9 mouse cellular contexts compared by ENCODE assay signal in genomic region chr1:44102939-44103338, GRCm38 (mm10). TPM values are rescaled to one million over a fixed set of nuclear protein-coding genes. Genes with fewer than 3 reads are reported as not detected.
DNase-seq lines count a peak whose midpoint lies in the region; ATAC-seq lines count a peak whose summit lies in the region.
"Had no signal": no experiment of that assay in that cellular context is flagged by ENCODE, and none has a peak within 500 bp of the region (broad histone marks: within the 10 kb centered on the region; RNA-seq: fewer than 3 reads in every experiment).

No protein-coding gene starts in this region.

- H3K4me3 ChIP-seq in embryonic facial prominence, embryonic 14.5 days (ENCODE audit: low read depth, low read length) = peak overlapping the region; percentile 90
- peak overlapping the region; percentile 79 for H3K4me3 ChIP-seq in limb, embryonic 12.5 days (replicated peaks)
- H3K4me3 ChIP-seq in stomach, embryonic 14.5 days (ENCODE audit: low read depth, low read length) = peak overlapping the region; percentile 76

- H3K4me1 ChIP-seq in embryonic facial prominence, embryonic 14.5 days (ENCODE audit: control insufficient read depth, insufficient read depth, low read length) = peaks cover 5% of the 10 kb centered on the region
- H3K4me1 ChIP-seq in limb, embryonic 12.5 days (replicated peaks) = peaks cover 11% of the 10 kb centered on the region
- H3K4me1 ChIP-seq in stomach, embryonic 14.5 days (ENCODE audit: control insufficient read depth, insufficient read depth, low read length) = 0 out of 2 replicates have a peak, but pooled peaks cover 4% of the 10 kb centered on the region

- H3K9ac ChIP-seq in embryonic facial prominence, embryonic 14.5 days (ENCODE audit: low read depth, low read length) = peak overlapping the region; percentile 66; the same call in 1 of the 2 replicates
- H3K9ac ChIP-seq in limb, embryonic 12.5 days (replicated peaks) = peak overlapping the region; percentile 56; the same call in 1 of the 2 replicates
- 0 out of 2 replicates have a peak overlapping the region, but pooled peaks have one; percentile 3 for H3K9ac ChIP-seq in stomach, embryonic 14.5 days (replicated peaks; ENCODE audit: low read depth, low read length)

- H3K4me2 ChIP-seq in embryonic facial prominence, embryonic 14.5 days (ENCODE audit: low read depth, low read length) = peak overlapping the region; percentile 75
- peak overlapping the region; percentile 73 for H3K4me2 ChIP-seq in limb, embryonic 12.5 days
- peak overlapping the region; percentile 62 for H3K4me2 ChIP-seq in stomach, embryonic 14.5 days (replicated peaks; ENCODE audit: low read depth, low read length)

- no peaks in the 10 kb centered on the region for H3K27me3 ChIP-seq in embryonic facial prominence, embryonic 14.5 days (replicated peaks; ENCODE audit: control insufficient read depth, insufficient read depth, low read length)
- no peaks in the 10 kb centered on the region for H3K27me3 ChIP-seq in limb, embryonic 12.5 days
- no peaks in the 10 kb centered on the region for H3K27me3 ChIP-seq in stomach, embryonic 14.5 days (ENCODE audit: control insufficient read depth, insufficient read depth, low read length)

- H3K36me3 ChIP-seq in embryonic facial prominence, embryonic 14.5 days (ENCODE audit: control insufficient read depth, insufficient read depth, low read length) = peaks cover 27% of the 10 kb centered on the region
- peaks cover 36% of the 10 kb centered on the region for H3K36me3 ChIP-seq in limb, embryonic 12.5 days
- peaks cover 14% of the 10 kb centered on the region for H3K36me3 ChIP-seq in stomach, embryonic 14.5 days (ENCODE audit: control insufficient read depth, insufficient read depth, low read length)

- ATAC-seq in embryonic facial prominence, embryonic 14.5 days (ENCODE audit: low read depth) = no peak
- no peak for ATAC-seq in limb, embryonic 12.5 days (ENCODE audit: insufficient number of reproducible peaks, insufficient read depth, low FRiP score, low TSS enrichment, low read depth)
- no peak for ATAC-seq in stomach, embryonic 14.5 days (ENCODE audit: insufficient number of reproducible peaks, insufficient read depth, low FRiP score, low read depth)
- ATAC-seq in monocyte, adult 5-6 weeks (replicated peaks; ENCODE audit: insufficient number of reproducible peaks, low FRiP score, low TSS enrichment, poor library complexity, severe bottlenecking) = no peak

- peak overlapping the region; percentile 82; the same call in 1 of the 2 replicates for H3K27ac ChIP-seq in embryonic facial prominence, embryonic 14.5 days (replicated peaks; ENCODE audit: low read depth, low read length)
- no peak overlapping the region for H3K27ac ChIP-seq in limb, embryonic 12.5 days
- H3K27ac ChIP-seq in stomach, embryonic 14.5 days (ENCODE audit: low read length) = no peak overlapping the region

- no peaks in the 10 kb centered on the region for H3K9me3 ChIP-seq in embryonic facial prominence, embryonic 14.5 days (ENCODE audit: control insufficient read depth, low read length)
- H3K9me3 ChIP-seq in limb, embryonic 12.5 days = no peaks in the 10 kb centered on the region
- no peaks in the 10 kb centered on the region for H3K9me3 ChIP-seq in stomach, embryonic 14.5 days (ENCODE audit: control insufficient read depth, low read depth, low read length)

- WGBS in embryonic facial prominence, embryonic 14.5 days = 12% methylated on average over 5 of the region's 5 CpGs
- 19% methylated on average over 5 of the region's 5 CpGs for WGBS in limb, embryonic 12.5 days
- WGBS in stomach, embryonic 14.5 days = 10% methylated on average over 5 of the region's 5 CpGs

- peak; percentile 9 for DNase-seq in cerebellum, adult 11 months
- no peak for DNase-seq in cerebellum, postnatal 14 days
- DNase-seq in 3T3-L1 (ENCODE audit: low read depth, low spot score) = peak; percentile 27
- no peak for DNase-seq in embryonic facial prominence, embryonic 14.5 days (ENCODE audit: low spot score)
- no peak for DNase-seq in frontal cortex, adult 2 months (ENCODE audit: extremely low spot score in 1 of 2, low spot score in 1 of 2)

RNA-seq across cellular contexts. Expression of gene Tex30, which starts 0.7 kb away (rescaled TPM):
- polyA plus RNA-seq in embryonic facial prominence, embryonic 14.5 days (2014; fragmentation: Nextera tagmentation; extraction: Ambion mirVana) = 61.2 and 66.0 TPM in 2 replicates
- 87.0 and 89.6 TPM in 2 replicates for polyA plus RNA-seq in limb, embryonic 12.5 days (2016; fragmentation: Nextera tagmentation; extraction: Ambion mirVana)
- polyA plus RNA-seq in stomach, embryonic 14.5 days (2014; fragmentation: Nextera tagmentation; extraction: Ambion mirVana) = 73.4 and 77.6 TPM in 2 replicates
- total RNA-seq in monocyte, adult 5-6 weeks (2017) = 18.2 to 32.9 TPM (median 24.2 TPM) in 3 replicates
- polyA plus RNA-seq in frontal cortex, adult 2 months (2012; rRNA removed) = 6.7 and 8.2 TPM in 2 replicates

RNA-seq across cellular contexts. Expression of gene Kdelc1, which starts 15.7 kb away (rescaled TPM):
- polyA plus RNA-seq in embryonic facial prominence, embryonic 14.5 days (2014; fragmentation: Nextera tagmentation; extraction: Ambion mirVana) = 63.6 and 72.6 TPM in 2 replicates
- 77.7 and 80.1 TPM in 2 replicates for polyA plus RNA-seq in limb, embryonic 12.5 days (2016; fragmentation: Nextera tagmentation; extraction: Ambion mirVana)
- polyA plus RNA-seq in stomach, embryonic 14.5 days (2014; fragmentation: Nextera tagmentation; extraction: Ambion mirVana) = 59.9 and 65.5 TPM in 2 replicates
- total RNA-seq in monocyte, adult 5-6 weeks (2017) = 1.6 to 3.8 TPM (median 2.0 TPM) in 3 replicates
- 15.3 and 15.4 TPM in 2 replicates for polyA plus RNA-seq in frontal cortex, adult 2 months (2012; rRNA removed)

RNA-seq across cellular contexts. Expression of gene Bivm, which starts 15.8 kb away (rescaled TPM):
- polyA plus RNA-seq in embryonic facial prominence, embryonic 14.5 days (2014; fragmentation: Nextera tagmentation; extraction: Ambion mirVana) = 19.6 and 20.9 TPM in 2 replicates
- polyA plus RNA-seq in limb, embryonic 12.5 days (2016; fragmentation: Nextera tagmentation; extraction: Ambion mirVana) = 23.0 and 24.3 TPM in 2 replicates
- 23.9 and 24.2 TPM in 2 replicates for polyA plus RNA-seq in stomach, embryonic 14.5 days (2014; fragmentation: Nextera tagmentation; extraction: Ambion mirVana)
- 2.3 to 8.3 TPM (median 3.6 TPM) in 3 replicates for total RNA-seq in monocyte, adult 5-6 weeks (2017)
- 12.2 and 15.1 TPM in 2 replicates for polyA plus RNA-seq in frontal cortex, adult 2 months (2012; rRNA removed)

RNA-seq across cellular contexts. Expression of gene Gm8251, which starts 41.2 kb away (rescaled TPM):
- 0.03 and 0.11 TPM in 2 replicates for polyA plus RNA-seq in embryonic facial prominence, embryonic 14.5 days (2014; fragmentation: Nextera tagmentation; extraction: Ambion mirVana)
- 0.05 and 0.11 TPM in 2 replicates for polyA plus RNA-seq in limb, embryonic 12.5 days (2016; fragmentation: Nextera tagmentation; extraction: Ambion mirVana)
- 0.14 and 0.23 TPM in 2 replicates for polyA plus RNA-seq in stomach, embryonic 14.5 days (2014; fragmentation: Nextera tagmentation; extraction: Ambion mirVana)
- 0.67 to 0.96 TPM (median 0.78 TPM) in 3 replicates for total RNA-seq in monocyte, adult 5-6 weeks (2017)
- polyA plus RNA-seq in frontal cortex, adult 2 months (2012; rRNA removed) = 0.02 TPM in 1 of 2 replicates, not detected in the other
- polyA plus RNA-seq: liver, adult 2 months had no signal

RNA-seq across cellular contexts. Expression of gene Ercc5, which starts 44.6 kb away (rescaled TPM):
- 22.1 and 22.4 TPM in 2 replicates for polyA plus RNA-seq in embryonic facial prominence, embryonic 14.5 days (2014; fragmentation: Nextera tagmentation; extraction: Ambion mirVana)
- polyA plus RNA-seq in limb, embryonic 12.5 days (2016; fragmentation: Nextera tagmentation; extraction: Ambion mirVana) = 32.7 and 34.8 TPM in 2 replicates
- 24.6 and 24.8 TPM in 2 replicates for polyA plus RNA-seq in stomach, embryonic 14.5 days (2014; fragmentation: Nextera tagmentation; extraction: Ambion mirVana)
- total RNA-seq in monocyte, adult 5-6 weeks (2017) = 17.3 to 22.4 TPM (median 21.6 TPM) in 3 replicates
- 21.3 and 22.3 TPM in 2 replicates for polyA plus RNA-seq in frontal cortex, adult 2 months (2012; rRNA removed)

Comparison
In these comparisons a context has a peak if more than half of its experiments do, and no peak if none do; other contexts are left out.
1. DNase-seq: peak in cerebellum, adult 11 months (single experiment) and 3T3-L1 (single experiment); none in cerebellum, postnatal 14 days (0 of 2), embryonic facial prominence, embryonic 14.5 days (single experiment) and frontal cortex, adult 2 months (0 of 2).
2. H3K9ac ChIP-seq: peak in every context shown above with its lines; median percentile 66 in embryonic facial prominence, embryonic 14.5 days; 56 in limb, embryonic 12.5 days; 3 in stomach, embryonic 14.5 days.
3. Peak in every context shown above with its lines, with median percentiles within 50 percentile points of each other: H3K4me2 ChIP-seq and H3K4me3 ChIP-seq.